Mouse (Mus musculus) intestine, postnatal 0 days (tissue): Measurements from ENCODE around the gene Pecam1. TPM values are rescaled to one million over a fixed set of nuclear protein-coding genes. Genes with fewer than 3 reads are reported as not detected.

Experiments
- ATAC-seq: fragments of 200-750 bp; cut with Nextera tagmentation; 2 replicates; pipeline ENCODE4 v1.8.0; 2017; ENCODE audit warnings: mild to moderate bottlenecking, moderate TSS enrichment, moderate library complexity
- H3K27ac ChIP-seq: fragments of 300-500 bp; sonication (generic); 2 replicates; pipeline ENCODE4 v1.5.1; 2014; ENCODE audit warnings: mild to moderate bottlenecking, low read depth, low read length, moderate library complexity
- H3K27me3 ChIP-seq: fragments of 300-500 bp; sonication (generic); replicated peaks from 2 replicates; pipeline ENCODE4 v1.6.1; 2014; ENCODE audit warnings: low read length, mixed read lengths; ENCODE audit not compliant: control insufficient read depth, insufficient read depth
- H3K36me3 ChIP-seq: fragments of 300-500 bp; sonication (generic); 2 replicates; pipeline ENCODE4 v1.6.1; 2014; ENCODE audit warnings: mild to moderate bottlenecking, moderate library complexity; ENCODE audit not compliant: control insufficient read depth, insufficient read depth
- H3K4me1 ChIP-seq: fragments of 300-500 bp; sonication (generic); replicated peaks from 2 replicates; pipeline ENCODE4 v1.6.1; 2014; ENCODE audit warnings: antibody characterized with exemption, low read length, mixed read lengths; ENCODE audit not compliant: control insufficient read depth, insufficient read depth
- H3K4me2 ChIP-seq: fragments of 300-500 bp; sonication (generic); replicated peaks from 2 replicates; pipeline ENCODE4 v1.6.1; 2014; ENCODE audit warnings: low read depth, mild to moderate bottlenecking, moderate library complexity
- H3K4me3 ChIP-seq: fragments of 300-500 bp; sonication (generic); 2 replicates; pipeline ENCODE4 v1.5.1; 2014; ENCODE audit warnings: low read depth, low read length
- H3K9ac ChIP-seq: fragments of 300-500 bp; sonication (generic); 2 replicates; pipeline ENCODE4 v1.6.1; 2014; ENCODE audit warnings: mild to moderate bottlenecking, low read depth, low read length
- H3K9me3 ChIP-seq: fragments of 300-500 bp; sonication (generic); 2 replicates; pipeline ENCODE4 v1.6.1; 2016; ENCODE audit warnings: mixed run types; ENCODE audit not compliant: control insufficient read depth
- CTCF ChIP-seq: sonication (generic); IDR thresholded peaks from 2 replicates; pipeline ENCODE4 v1.5.1; 2016; ENCODE audit warnings: low read depth, mild to moderate bottlenecking, control low read depth, antibody characterized with exemption, moderate library complexity
- WGBS: fragments of 180-500 bp; shearing (Covaris S2); extraction: QIAGEN DNeasy Blood & Tissue Kit; methylation state at CpG from one replicate; pipeline ENCODE4 v1.1.7; 2014; 5-methylcytosine and 5-hydroxymethylcytosine counted together
- polyA plus RNA-seq: library from polyadenylated mRNA; unstranded; fragments of >200 nt; fragmentation: Nextera tagmentation; extraction: Ambion mirVana; gene quantifications from 2 replicates; pipeline ENCODE4 v1.2.1, GENCODE M21; 2015

The Pecam1 gene
- polyA plus RNA-seq, 1 experiment from 2014 or later: 26.1 TPM

DNA sequence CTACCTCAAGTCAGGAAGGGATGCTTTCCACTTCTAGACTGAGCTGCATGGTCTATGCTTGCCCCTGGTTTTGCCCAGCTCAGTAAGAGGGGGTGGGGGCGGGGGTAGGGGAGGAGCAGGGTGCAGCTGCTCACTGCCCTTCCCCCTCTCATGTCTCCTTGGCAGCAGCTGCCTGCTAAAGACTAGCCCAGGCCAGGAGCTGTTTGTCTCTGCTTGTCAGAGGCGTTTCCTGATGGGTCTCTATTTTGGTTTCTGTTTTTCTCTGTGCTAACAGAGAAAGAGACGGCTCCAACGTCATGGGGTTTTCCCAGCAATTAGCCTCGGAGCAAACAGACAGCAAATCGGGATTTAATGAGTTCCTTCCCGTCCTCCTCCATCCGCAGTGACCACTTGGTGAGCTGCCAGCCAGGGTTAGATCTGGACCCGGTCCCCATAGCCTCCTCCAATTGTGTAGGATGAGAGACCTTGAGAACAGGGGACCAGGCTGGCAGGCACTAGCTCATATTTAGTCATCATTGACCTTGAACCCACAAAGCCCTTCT, 75.7 kb downstream of the Pecam1 start:
- H3K4me2 ChIP-seq: peak overlapping the region; percentile 47
- no peak overlapping the region for H3K9ac ChIP-seq
- H3K9me3 ChIP-seq: no peaks in the 10 kb centered on the region
- WGBS: 10% methylated on average over 9 of the region's 9 CpGs
- ATAC-seq: peak; percentile 45
- H3K36me3 ChIP-seq: no peaks in the 10 kb centered on the region
- 0 out of 2 replicates have a peak overlapping the region, but pooled peaks have one; percentile 7 for H3K4me3 ChIP-seq
- H3K4me1 ChIP-seq: peaks cover 5% of the 10 kb centered on the region
- TF ChIP-seq CTCF: no peak
- H3K27me3 ChIP-seq: no peaks in the 10 kb centered on the region
- H3K27ac ChIP-seq: peak overlapping the region; percentile 76

DNA sequence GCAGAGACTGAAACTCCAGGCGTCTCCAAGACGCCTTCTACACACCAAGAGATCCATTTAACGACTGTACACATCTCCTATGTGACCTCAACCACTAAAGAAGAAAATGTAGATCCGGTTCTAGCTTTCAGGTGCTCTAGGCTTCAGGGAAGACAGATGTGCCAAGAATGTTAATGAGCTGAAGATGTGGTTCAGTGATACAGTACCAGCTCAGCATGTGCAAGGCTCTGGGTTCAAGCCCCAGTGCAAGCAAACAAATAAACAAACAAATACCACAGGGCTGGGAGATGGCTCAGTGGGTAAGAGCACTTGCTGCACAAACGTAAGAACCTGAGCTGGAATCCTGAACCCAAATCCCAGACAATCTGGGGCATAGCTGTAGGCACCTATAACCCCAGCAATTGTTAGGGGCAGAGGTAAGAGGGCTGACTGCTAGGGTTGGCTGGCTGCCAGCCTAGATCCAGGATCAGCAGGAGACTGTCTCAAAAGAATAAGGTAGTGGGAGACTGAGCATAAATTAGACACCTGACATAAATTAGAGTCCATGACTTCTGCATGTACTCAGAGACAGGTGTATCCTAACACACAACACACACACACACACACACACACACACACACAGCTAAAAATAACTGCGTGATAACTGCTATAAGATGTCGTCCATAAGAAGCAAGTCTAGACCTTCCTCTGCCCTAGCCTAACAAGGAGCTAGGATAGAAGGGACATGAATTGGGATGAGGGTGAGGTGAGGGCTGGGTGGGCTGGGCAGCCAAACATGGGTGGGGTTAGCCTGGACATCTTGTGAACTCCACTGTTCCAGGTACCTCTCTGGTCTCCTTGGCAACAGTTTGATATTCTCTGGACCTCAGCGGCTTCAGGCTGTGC, 76.5 kb downstream of the Pecam1 start:
- Histone ChIP-seq H3K9ac (no peak overlapping the region), H3K36me3 (no peaks in the 10 kb centered on the region), H3K4me2 (peak overlapping the region; percentile 47), H3K4me3 (no peak overlapping the region), H3K27ac (peak overlapping the region; percentile 76; the same call in 1 of the 2 replicates), H3K9me3 (no peaks in the 10 kb centered on the region), H3K27me3 (no peaks in the 10 kb centered on the region), H3K4me1 (peaks cover 5% of the 10 kb centered on the region)
- no peak for ATAC-seq
- 56% methylated on average over 8 of the region's 8 CpGs for WGBS
- TF ChIP-seq CTCF: no peak

DNA sequence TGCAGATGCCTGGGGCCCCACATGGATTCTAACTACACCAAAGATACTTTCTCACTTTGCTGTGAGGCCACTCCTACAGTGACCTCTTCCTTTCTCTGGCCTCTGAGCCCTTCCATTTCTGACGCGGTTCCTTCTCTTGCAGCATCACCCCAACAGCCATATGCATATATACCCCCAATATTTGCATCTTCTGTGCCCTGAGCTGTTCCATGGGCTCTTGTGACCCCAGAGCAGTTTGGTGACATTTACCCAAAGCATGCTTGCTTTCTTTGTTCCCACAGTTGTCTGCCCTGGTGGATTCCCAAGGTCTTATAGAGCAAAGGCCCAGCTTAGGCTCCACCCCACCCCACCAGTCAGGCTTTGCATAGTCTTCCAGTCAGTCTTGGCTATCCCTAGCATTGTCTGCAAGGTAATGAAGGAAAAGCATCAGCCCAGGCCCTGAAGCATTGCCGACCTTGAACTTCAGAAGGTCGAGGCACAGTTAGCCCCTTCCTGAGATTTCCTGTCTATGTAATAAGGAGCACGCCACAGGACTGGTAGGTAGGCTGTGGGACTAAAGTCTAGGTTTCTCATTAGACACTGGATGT, 77.4 kb downstream of the Pecam1 start:
- Histone ChIP-seq H3K4me3 (no peak overlapping the region), H3K27ac (no peak overlapping the region), H3K4me2 (no peak overlapping the region), H3K27me3 (no peaks in the 10 kb centered on the region), H3K36me3 (no peaks in the 10 kb centered on the region), H3K9ac (no peak overlapping the region), H3K9me3 (no peaks in the 10 kb centered on the region), H3K4me1 (peaks cover 5% of the 10 kb centered on the region)
- 83% methylated on average over 5 of the region's 5 CpGs for whole genome bisulfite sequencing
- ATAC-seq: no peak
- no peak for TF ChIP-seq CTCF

DNA sequence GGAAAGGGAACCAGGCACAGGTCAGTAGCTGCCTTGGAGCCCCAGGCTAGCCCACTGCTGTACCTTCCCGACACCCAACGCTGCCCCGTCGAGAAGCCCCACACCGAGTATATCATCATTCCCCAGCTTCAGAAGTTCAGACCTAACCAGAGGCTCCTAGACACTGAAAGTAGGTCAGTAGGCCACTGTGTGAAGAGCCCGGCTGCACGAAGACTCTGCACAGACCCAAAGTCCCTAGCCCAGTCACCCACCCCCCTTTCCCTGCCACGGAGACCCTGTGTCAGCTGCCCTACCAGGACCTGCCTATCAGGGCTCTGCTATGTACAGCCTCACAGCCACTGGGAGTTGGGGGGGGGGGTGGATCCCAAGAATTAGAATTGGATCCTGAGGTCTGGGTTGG, 78.6 kb downstream of the Pecam1 start:
- WGBS: 86% methylated on average over 8 of the region's 8 CpGs
- no peak for ATAC-seq
- no peak overlapping the region for H3K27ac ChIP-seq
- H3K4me1 ChIP-seq: peaks cover 5% of the 10 kb centered on the region
- no peak overlapping the region for H3K9ac ChIP-seq
- H3K9me3 ChIP-seq: no peaks in the 10 kb centered on the region
- H3K27me3 ChIP-seq: no peaks in the 10 kb centered on the region
- H3K4me3 ChIP-seq: no peak overlapping the region
- H3K4me2 ChIP-seq: no peak overlapping the region
- no peaks in the 10 kb centered on the region for H3K36me3 ChIP-seq
- no peak for TF ChIP-seq CTCF

DNA sequence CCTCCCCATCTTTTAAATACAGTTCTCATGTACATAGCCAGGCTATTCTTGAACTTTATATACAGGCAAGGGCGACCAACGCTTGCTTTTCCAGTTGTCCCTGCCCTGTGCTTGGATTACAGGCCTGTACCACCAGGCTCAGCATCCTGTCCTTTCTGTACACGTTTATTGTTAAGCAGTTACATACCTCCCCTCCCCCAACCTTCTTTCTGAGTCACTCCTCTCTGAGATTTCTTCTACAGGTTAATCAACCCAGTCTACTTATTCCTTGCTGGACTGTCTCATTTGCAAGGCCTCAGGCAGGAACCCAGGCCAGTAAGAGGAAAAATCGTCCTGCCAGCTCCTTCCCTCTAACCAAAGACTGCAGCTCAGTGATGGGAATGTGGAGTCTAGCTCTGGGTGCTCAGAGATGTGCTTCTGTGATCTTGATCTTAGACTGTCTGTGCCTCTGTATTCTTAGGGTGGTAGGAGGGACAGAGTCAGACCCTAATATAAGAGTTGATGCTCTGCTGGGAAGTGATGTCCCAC, 79.4 kb downstream of the Pecam1 start:
- Histone ChIP-seq H3K27ac (no peak overlapping the region), H3K9me3 (no peaks in the 10 kb centered on the region), H3K9ac (no peak overlapping the region), H3K4me1 (peaks cover 5% of the 10 kb centered on the region), H3K36me3 (no peaks in the 10 kb centered on the region), H3K4me2 (no peak overlapping the region), H3K27me3 (no peaks in the 10 kb centered on the region), H3K4me3 (no peak overlapping the region)
- ATAC-seq: no peak
- 70% methylated on average over 4 of the region's 4 CpGs for WGBS
- TF ChIP-seq CTCF: no peak

DNA sequence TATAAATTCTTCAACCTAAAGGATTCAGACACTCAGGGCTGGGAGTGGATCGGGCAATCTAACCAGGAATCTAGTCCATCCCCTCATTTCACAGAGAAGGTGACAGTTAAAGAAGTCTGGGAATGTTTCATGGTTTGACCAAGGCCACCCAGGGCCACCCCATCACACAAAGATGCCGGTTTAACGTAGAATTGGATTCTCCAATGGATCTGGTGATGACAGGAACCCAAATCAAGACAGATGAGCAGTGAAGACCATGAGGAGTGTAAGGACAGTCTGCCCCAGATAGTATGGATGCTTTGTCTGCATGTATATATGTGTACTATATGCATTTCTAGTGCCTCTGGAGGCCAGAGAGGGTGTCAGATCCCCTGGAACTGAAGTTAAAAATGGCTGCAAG, 80.2 kb downstream of the Pecam1 start:
- no peak overlapping the region for H3K4me3 ChIP-seq
- no peak for TF ChIP-seq CTCF
- H3K4me1 ChIP-seq: peaks cover 5% of the 10 kb centered on the region
- H3K9ac ChIP-seq: no peak overlapping the region
- H3K27ac ChIP-seq: no peak overlapping the region
- no peaks in the 10 kb centered on the region for H3K27me3 ChIP-seq
- H3K4me2 ChIP-seq: no peak overlapping the region
- H3K36me3 ChIP-seq: no peaks in the 10 kb centered on the region
- no peaks in the 10 kb centered on the region for H3K9me3 ChIP-seq
- ATAC-seq: no peak
- 82% methylated on average over 3 of the region's 3 CpGs for WGBS
